Mouse (Mus musculus) limb, embryonic 13.5 days (tissue): ENCODE results near the gene Olfr577. TPM values are rescaled to one million over a fixed set of nuclear protein-coding genes. Genes with fewer than 3 reads are reported as not detected.

Source experiments
- polyA plus RNA-seq: library from polyadenylated mRNA; unstranded; fragments of >200 nt; fragmentation: Nextera tagmentation; extraction: Ambion mirVana; gene quantifications from 2 replicates; pipeline ENCODE4 v1.2.1, GENCODE M21; 2015

Olfr577 gene
- polyA plus RNA-seq, 1 experiment from 2014 or later, result not detected

Other genes starting within 250 kb of the Olfr577 start
- gene Olfr559, start 248.5 kb downstream of the Olfr577 start, polyA plus RNA-seq, result not detected in 2 replicates
- gene Olfr560, start 216.6 kb downstream of the Olfr577 start, polyA plus RNA-seq, result not detected in 2 replicates
- not detected in 2 replicates for gene Olfr78, start 216.5 kb downstream of the Olfr577 start, polyA plus RNA-seq
- not detected in 2 replicates for gene Olfr561, start 204.7 kb downstream of the Olfr577 start, polyA plus RNA-seq
- not detected in 2 replicates for gene Olfr564, start 172.5 kb downstream of the Olfr577 start, polyA plus RNA-seq
- gene Olfr566, start 117.2 kb downstream of the Olfr577 start, polyA plus RNA-seq, result not detected in 2 replicates
- not detected in 2 replicates for gene Olfr568, start 98.8 kb downstream of the Olfr577 start, polyA plus RNA-seq
- gene Olfr569, start 85.1 kb downstream of the Olfr577 start, polyA plus RNA-seq, result not detected in 2 replicates
- gene Olfr570, start 81.4 kb downstream of the Olfr577 start, polyA plus RNA-seq, result not detected in 2 replicates
- not detected in 2 replicates for gene Olfr571, start 58.4 kb downstream of the Olfr577 start, polyA plus RNA-seq
- not detected in 2 replicates for gene Olfr572, start 51.5 kb downstream of the Olfr577 start, polyA plus RNA-seq
- gene Olfr573-ps1, start 33.4 kb downstream of the Olfr577 start, polyA plus RNA-seq, result not detected in 2 replicates
- gene Olfr574, start 27.5 kb downstream of the Olfr577 start, polyA plus RNA-seq, result not detected in 2 replicates
- gene Olfr575, start 17.2 kb downstream of the Olfr577 start, polyA plus RNA-seq, result not detected in 2 replicates
- not detected in 2 replicates for gene Olfr576, start 13.3 kb downstream of the Olfr577 start, polyA plus RNA-seq
- gene Olfr578, start 13.4 kb upstream of the Olfr577 start, polyA plus RNA-seq, result not detected in 2 replicates
- not detected in 2 replicates for gene Olfr582, start 62.1 kb upstream of the Olfr577 start, polyA plus RNA-seq
- not detected in 2 replicates for gene Olfr583, start 75.4 kb upstream of the Olfr577 start, polyA plus RNA-seq
- not detected in 2 replicates for gene Olfr584, start 105.9 kb upstream of the Olfr577 start, polyA plus RNA-seq
- not detected in 2 replicates for gene Olfr585, start 121.8 kb upstream of the Olfr577 start, polyA plus RNA-seq
- gene Olfr586, start 149.7 kb upstream of the Olfr577 start, polyA plus RNA-seq, result not detected in 2 replicates
- gene Olfr588-ps1, start 164.9 kb upstream of the Olfr577 start, polyA plus RNA-seq, result not detected in 2 replicates
- gene Olfr589, start 180.4 kb upstream of the Olfr577 start, polyA plus RNA-seq, result not detected in 2 replicates
- gene Olfr591, start 202.4 kb upstream of the Olfr577 start, polyA plus RNA-seq, result not detected in 2 replicates
- gene Olfr592, start 208.9 kb upstream of the Olfr577 start, polyA plus RNA-seq, result not detected in 2 replicates
- gene Olfr593, start 235.9 kb upstream of the Olfr577 start, polyA plus RNA-seq, result not detected in 2 replicates
- gene Olfr594, start 241.1 kb upstream of the Olfr577 start, polyA plus RNA-seq, result not detected in 2 replicates